Mouse (Mus musculus): Measurements from ENCODE around the gene Lrrtm4. TPM values are rescaled to one million over a fixed set of nuclear protein-coding genes. Genes with fewer than 3 reads are reported as not detected.

Lrrtm4 gene
- polyA plus RNA-seq, 1 experiment from 2014 or later, result not detected

- no peak overlapping the region for H3K4me2 ChIP-seq
- WGBS (ENCODE audit: insufficient replicate concordance), result 64% methylated on average over 6 of the region's 6 CpGs
- H3K36me3 ChIP-seq, result no peaks in the 10 kb centered on the region
These were observed 166.9 kb downstream of the Lrrtm4 start for GRCm38 (mm10) chr6:80185489-80186113.

GRCm38 (mm10) chr6:80186791-80187190, 168.1 kb downstream of the Lrrtm4 start:
- no peak overlapping the region for H3K9ac ChIP-seq
- no peak overlapping the region for H3K4me3 ChIP-seq
- no peak overlapping the region for H3K4me2 ChIP-seq
- no peaks in the 10 kb centered on the region for H3K36me3 ChIP-seq
- H3K27ac ChIP-seq, result no peak overlapping the region
- 47% methylated on average over 1 of the region's 1 CpGs for WGBS (ENCODE audit: insufficient replicate concordance)
- H3K4me1 ChIP-seq, result no peaks in the 10 kb centered on the region
- H3K27me3 ChIP-seq (replicated peaks), result no peaks in the 10 kb centered on the region
- H3K9me3 ChIP-seq (replicated peaks), result no peaks in the 10 kb centered on the region
- no peak for ATAC-seq

More at GRCm38 (mm10) chr6:80185489-80186113, 166.9 kb downstream of the Lrrtm4 start:
- Histone ChIP-seq H3K4me3 (no peak overlapping the region), H3K9me3 (replicated peaks) (no peaks in the 10 kb centered on the region), H3K9ac (no peak overlapping the region), H3K27me3 (replicated peaks) (no peaks in the 10 kb centered on the region), H3K4me1 (no peaks in the 10 kb centered on the region), H3K27ac (no peak overlapping the region)
- ATAC-seq, result no peak

GRCm38 (mm10) chr6:80209476-80209875, 190.8 kb downstream of the Lrrtm4 start:
- 46% methylated on average over 2 of the region's 2 CpGs for whole genome bisulfite sequencing (ENCODE audit: insufficient replicate concordance)
- Histone ChIP-seq H3K4me2 (no peak overlapping the region), H3K9ac (no peak overlapping the region), H3K36me3 (no peaks in the 10 kb centered on the region), H3K27ac (no peak overlapping the region), H3K9me3 (replicated peaks) (no peaks in the 10 kb centered on the region), H3K27me3 (replicated peaks) (no peaks in the 10 kb centered on the region), H3K4me1 (no peaks in the 10 kb centered on the region), H3K4me3 (no peak overlapping the region)
- ATAC-seq, result no peak

GRCm38 (mm10) chr6:80210281-80210680, 191.6 kb downstream of the Lrrtm4 start:
- H3K9me3 ChIP-seq (replicated peaks), result no peaks in the 10 kb centered on the region
- H3K4me1 ChIP-seq, result no peaks in the 10 kb centered on the region
- no peaks in the 10 kb centered on the region for H3K36me3 ChIP-seq
- H3K4me3 ChIP-seq, result no peak overlapping the region
- no peaks in the 10 kb centered on the region for H3K27me3 ChIP-seq (replicated peaks)
- H3K27ac ChIP-seq, result no peak overlapping the region
- ATAC-seq, result no peak
- H3K4me2 ChIP-seq, result no peak overlapping the region
- no peak overlapping the region for H3K9ac ChIP-seq
- WGBS (ENCODE audit: insufficient replicate concordance), result 87% methylated on average over 5 of the region's 5 CpGs

DNA sequence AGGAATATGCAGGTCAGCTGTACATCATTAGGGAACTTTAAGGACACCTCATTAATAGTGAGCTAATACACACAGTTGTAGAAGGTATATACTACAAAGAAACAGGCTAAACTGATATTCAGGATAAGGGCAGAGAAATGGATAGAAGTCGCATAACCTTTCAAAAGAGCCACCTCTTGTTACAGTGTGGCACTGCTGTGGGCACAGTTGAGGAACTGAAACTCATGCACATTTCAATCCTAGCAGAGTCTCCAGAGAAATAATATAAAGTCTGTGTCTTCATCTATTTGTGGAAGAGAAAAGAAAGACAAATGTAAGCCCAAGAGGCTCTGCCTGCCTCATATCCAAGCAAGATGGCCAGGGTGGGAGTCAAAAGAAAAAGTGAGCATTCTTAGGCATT, 242.9 kb downstream of the Lrrtm4 start:
- no peak overlapping the region for H3K27ac ChIP-seq
- H3K36me3 ChIP-seq, result no peaks in the 10 kb centered on the region
- no peak for ATAC-seq

DNA sequence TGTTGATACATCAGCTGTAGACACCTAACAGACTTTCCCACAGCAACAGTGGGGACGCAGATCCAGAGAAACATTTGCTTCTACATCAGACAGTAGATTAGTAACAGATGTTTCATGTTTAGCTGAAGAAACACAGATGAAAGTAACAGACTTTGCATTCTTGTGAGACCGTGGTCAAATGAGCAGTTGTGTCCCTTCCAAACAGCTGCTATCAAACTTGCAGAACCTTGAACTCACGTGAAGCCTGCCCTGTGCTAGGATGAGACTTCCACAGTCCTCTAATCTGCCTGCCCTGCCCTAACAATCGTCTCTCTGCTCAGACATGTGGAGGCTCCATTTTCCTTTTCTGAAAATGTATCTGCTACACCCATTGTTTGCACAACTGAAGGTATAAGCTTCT, 245.3 kb downstream of the Lrrtm4 start:
- H3K27me3 ChIP-seq (replicated peaks), result no peaks in the 10 kb centered on the region
- ATAC-seq, result no peak
- no peak overlapping the region for H3K9ac ChIP-seq
- H3K36me3 ChIP-seq, result no peaks in the 10 kb centered on the region
- no peak overlapping the region for H3K4me2 ChIP-seq
- 49% methylated on average over 4 of the region's 4 CpGs for WGBS (ENCODE audit: insufficient replicate concordance)
- no peaks in the 10 kb centered on the region for H3K4me1 ChIP-seq
- no peak overlapping the region for H3K4me3 ChIP-seq
- no peak overlapping the region for H3K27ac ChIP-seq
- no peaks in the 10 kb centered on the region for H3K9me3 ChIP-seq (replicated peaks)

More for the DNA sequence above, 242.9 kb downstream of the Lrrtm4 start:
- Histone ChIP-seq H3K4me3 (no peak overlapping the region), H3K27me3 (replicated peaks) (no peaks in the 10 kb centered on the region), H3K9ac (no peak overlapping the region), H3K4me1 (no peaks in the 10 kb centered on the region), H3K4me2 (no peak overlapping the region), H3K9me3 (replicated peaks) (no peaks in the 10 kb centered on the region)
- WGBS (ENCODE audit: insufficient replicate concordance), result 75% methylated on average over 1 of the region's 1 CpGs

GRCm38 (mm10) chr6:80264584-80264983, 245.9 kb downstream of the Lrrtm4 start:
- Histone ChIP-seq H3K27me3 (replicated peaks) (no peaks in the 10 kb centered on the region), H3K9me3 (replicated peaks) (no peaks in the 10 kb centered on the region), H3K4me2 (no peak overlapping the region), H3K4me1 (no peaks in the 10 kb centered on the region), H3K4me3 (no peak overlapping the region), H3K27ac (no peak overlapping the region), H3K9ac (no peak overlapping the region), H3K36me3 (no peaks in the 10 kb centered on the region)
- ATAC-seq, result no peak

- Histone ChIP-seq H3K36me3 (no peaks in the 10 kb centered on the region), H3K4me1 (no peaks in the 10 kb centered on the region), H3K27ac (no peak overlapping the region), H3K4me2 (no peak overlapping the region), H3K9ac (no peak overlapping the region), H3K27me3 (replicated peaks) (no peaks in the 10 kb centered on the region), H3K9me3 (replicated peaks) (no peaks in the 10 kb centered on the region), H3K4me3 (no peak overlapping the region)
- ATAC-seq, result no peak
- 47% methylated on average over 3 of the region's 3 CpGs for WGBS (ENCODE audit: insufficient replicate concordance)
These were observed 247.1 kb downstream of the Lrrtm4 start for GRCm38 (mm10) chr6:80265746-80266145.

DNA sequence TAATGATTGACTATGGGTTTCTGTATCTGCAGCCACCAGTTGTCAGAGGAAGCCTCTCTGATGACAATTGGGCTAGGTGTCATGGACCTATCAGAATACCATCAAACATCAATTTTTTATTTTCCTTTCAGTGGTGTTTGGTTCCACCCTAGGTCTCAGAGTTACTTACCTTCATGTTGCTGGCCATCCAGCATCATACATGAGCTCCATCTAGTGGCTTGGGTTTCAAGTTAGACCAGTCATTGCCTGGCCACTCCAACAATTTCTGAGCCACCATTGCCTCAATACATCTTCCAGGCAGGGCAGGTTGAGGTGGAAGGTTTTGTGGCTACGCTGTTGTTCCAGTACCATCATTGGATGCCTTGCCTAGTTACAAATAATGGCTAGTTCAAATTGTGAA, 268.3 kb downstream of the Lrrtm4 start:
- 76% methylated on average over 1 of the region's 1 CpGs for WGBS (ENCODE audit: insufficient replicate concordance)
- H3K9ac ChIP-seq, result no peak overlapping the region
- no peak for ATAC-seq
- no peak overlapping the region for H3K4me2 ChIP-seq
- H3K27me3 ChIP-seq (replicated peaks), result no peaks in the 10 kb centered on the region
- H3K4me1 ChIP-seq, result no peaks in the 10 kb centered on the region
- no peaks in the 10 kb centered on the region for H3K9me3 ChIP-seq (replicated peaks)
- no peak overlapping the region for H3K27ac ChIP-seq
- no peak overlapping the region for H3K4me3 ChIP-seq
- H3K36me3 ChIP-seq, result no peaks in the 10 kb centered on the region

DNA sequence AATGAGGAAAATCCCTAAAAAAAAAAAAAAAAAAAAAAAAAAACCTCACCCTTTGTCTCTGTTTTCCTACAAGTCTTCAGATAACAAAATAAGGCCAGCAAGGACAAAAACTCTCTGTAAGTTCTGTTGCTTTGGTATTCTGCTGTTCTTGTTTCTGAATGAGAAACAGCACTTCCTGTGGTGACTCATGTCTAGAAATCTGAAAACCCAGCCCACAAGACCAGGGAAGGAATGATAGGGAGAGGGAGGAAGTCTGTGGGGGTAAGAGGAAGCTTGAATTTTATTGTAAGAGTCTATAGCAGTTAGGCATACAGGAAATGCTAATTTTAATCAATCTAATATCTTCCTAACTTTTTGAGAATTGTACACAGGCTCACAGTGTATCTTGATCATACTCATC, 283.2 kb downstream of the Lrrtm4 start:
- H3K27ac ChIP-seq, result no peak overlapping the region
- no peak for ATAC-seq

GRCm38 (mm10) chr6:80303568-80303967, 284.9 kb downstream of the Lrrtm4 start:
- Histone ChIP-seq H3K27ac (no peak overlapping the region), H3K4me1 (no peaks in the 10 kb centered on the region), H3K27me3 (replicated peaks) (no peaks in the 10 kb centered on the region), H3K4me3 (no peak overlapping the region), H3K4me2 (no peak overlapping the region), H3K9ac (no peak overlapping the region), H3K36me3 (no peaks in the 10 kb centered on the region), H3K9me3 (replicated peaks) (no peaks in the 10 kb centered on the region)
- ATAC-seq, result no peak
- WGBS (ENCODE audit: insufficient replicate concordance), result 65% methylated on average over 1 of the region's 1 CpGs

More for the DNA sequence above, 283.2 kb downstream of the Lrrtm4 start:
- H3K27me3 ChIP-seq (replicated peaks), result no peaks in the 10 kb centered on the region
- no peaks in the 10 kb centered on the region for H3K4me1 ChIP-seq
- H3K4me3 ChIP-seq, result no peak overlapping the region
- H3K4me2 ChIP-seq, result no peak overlapping the region
- no peak overlapping the region for H3K9ac ChIP-seq
- H3K36me3 ChIP-seq, result no peaks in the 10 kb centered on the region
- H3K9me3 ChIP-seq (replicated peaks), result no peaks in the 10 kb centered on the region

GRCm38 (mm10) chr6:80328391-80328790, 309.7 kb downstream of the Lrrtm4 start:
- Histone ChIP-seq H3K27me3 (replicated peaks) (no peaks in the 10 kb centered on the region), H3K36me3 (no peaks in the 10 kb centered on the region), H3K4me2 (no peak overlapping the region), H3K27ac (no peak overlapping the region), H3K9me3 (replicated peaks) (no peaks in the 10 kb centered on the region), H3K4me3 (no peak overlapping the region), H3K9ac (no peak overlapping the region), H3K4me1 (no peaks in the 10 kb centered on the region)
- ATAC-seq, result no peak
- 67% methylated on average over 3 of the region's 3 CpGs for WGBS (ENCODE audit: insufficient replicate concordance)

GRCm38 (mm10) chr6:80331751-80332150, 313.1 kb downstream of the Lrrtm4 start:
- Histone ChIP-seq H3K9ac (no peak overlapping the region), H3K9me3 (replicated peaks) (no peaks in the 10 kb centered on the region), H3K4me2 (no peak overlapping the region), H3K27ac (no peak overlapping the region), H3K4me1 (no peaks in the 10 kb centered on the region), H3K4me3 (no peak overlapping the region), H3K36me3 (no peaks in the 10 kb centered on the region), H3K27me3 (replicated peaks) (no peaks in the 10 kb centered on the region)
- ATAC-seq, result no peak
- 57% methylated on average over 3 of the region's 3 CpGs for WGBS (ENCODE audit: insufficient replicate concordance)

Measured in liver, embryonic 12.5 days (tissue).